Mouse (Mus musculus): ENCODE results near the gene Cd6. TPM values are rescaled to one million over a fixed set of nuclear protein-coding genes. Genes with fewer than 3 reads are reported as not detected.

The Cd6 gene
- polyA plus RNA-seq, 1 experiment from 2014 or later: not detected

DNA sequence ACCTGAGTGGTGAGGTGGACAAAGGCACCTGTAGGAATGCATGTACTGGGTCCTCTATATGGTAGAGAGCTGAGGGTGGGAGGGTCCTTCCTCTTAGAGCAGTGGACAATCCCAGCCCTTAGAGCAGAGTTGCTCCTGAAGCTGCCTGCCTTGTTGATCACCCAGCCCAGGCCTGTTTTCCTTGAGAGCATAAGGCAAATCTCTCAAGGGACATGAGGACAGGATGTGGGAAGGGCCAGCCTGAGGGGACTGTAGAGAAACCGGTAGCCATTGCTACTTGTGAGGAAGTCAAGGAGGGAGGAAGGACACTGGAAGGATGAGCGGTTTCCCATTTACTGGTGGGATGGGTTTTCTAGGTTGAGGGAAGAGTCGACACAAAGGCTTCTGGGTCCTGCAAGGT, 87.3 kb downstream of the Cd6 start:
- Histone ChIP-seq H3K9ac (no peak overlapping the region), H3K27ac (replicated peaks) (no peak overlapping the region), H3K9me3 (replicated peaks) (no peaks in the 10 kb centered on the region), H3K4me1 (replicated peaks) (no peaks in the 10 kb centered on the region; the same call in 1 of the 2 replicates), H3K4me3 (replicated peaks) (no peak overlapping the region), H3K36me3 (replicated peaks) (no peaks in the 10 kb centered on the region), H3K4me2 (no peak overlapping the region), H3K27me3 (no peaks in the 10 kb centered on the region)
- 41% methylated on average over 3 of the region's 3 CpGs for WGBS (ENCODE audit: insufficient replicate concordance)
- no peak for ATAC-seq (ENCODE audit: insufficient read depth)

GRCm38 (mm10) chr19:10742145-10742544, 87.7 kb downstream of the Cd6 start:
- H3K4me1 ChIP-seq (replicated peaks): no peaks in the 10 kb centered on the region; the same call in 1 of the 2 replicates
- H3K4me3 ChIP-seq (replicated peaks): no peak overlapping the region
- ATAC-seq (ENCODE audit: insufficient read depth): no peak
- no peaks in the 10 kb centered on the region for H3K36me3 ChIP-seq (replicated peaks)
- no peaks in the 10 kb centered on the region for H3K9me3 ChIP-seq (replicated peaks)
- H3K27me3 ChIP-seq: no peaks in the 10 kb centered on the region
- WGBS (ENCODE audit: insufficient replicate concordance): 55% methylated on average over 6 of the region's 6 CpGs
- H3K27ac ChIP-seq (replicated peaks): no peak overlapping the region
- no peak overlapping the region for H3K9ac ChIP-seq
- H3K4me2 ChIP-seq: no peak overlapping the region

DNA sequence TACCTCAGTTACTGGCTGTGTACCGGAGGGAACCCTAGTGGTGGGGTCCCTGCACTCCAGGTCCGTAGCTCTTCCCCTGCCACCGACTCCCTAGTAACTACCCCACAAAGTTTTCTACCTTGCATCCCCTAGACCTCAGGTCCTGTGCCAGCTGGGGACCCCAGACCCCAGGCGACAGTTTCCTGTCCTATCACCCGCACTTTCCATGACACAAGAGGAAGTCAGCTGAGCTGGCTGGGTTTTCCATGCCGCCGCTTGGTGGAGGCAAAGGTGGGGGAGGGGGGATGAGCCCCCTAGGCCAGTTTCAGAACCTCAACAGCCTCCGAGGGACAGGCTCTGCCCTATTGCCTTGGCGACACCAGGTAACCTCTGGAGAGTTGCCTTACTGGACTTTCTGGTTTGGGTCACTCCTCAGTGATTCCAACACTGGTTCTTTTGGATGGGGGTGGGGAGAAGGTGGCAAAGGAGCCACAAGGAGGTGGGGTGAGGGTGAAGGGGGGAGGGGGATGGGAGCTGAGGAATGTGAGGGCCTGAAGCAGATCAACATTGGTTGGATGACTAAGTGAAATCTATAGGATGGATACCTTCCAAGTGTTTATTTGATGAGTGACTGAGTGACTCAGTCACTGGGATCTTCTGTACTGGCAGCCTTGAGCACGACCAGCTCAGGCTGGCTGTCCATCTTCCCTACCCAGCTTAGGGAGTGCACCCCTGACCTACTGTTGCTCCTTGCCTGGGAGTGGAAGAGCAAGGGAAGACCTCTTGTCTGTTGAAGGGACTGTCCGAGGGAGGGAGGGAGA, 89.0 kb downstream of the Cd6 start:
- Histone ChIP-seq H3K9me3 (replicated peaks) (no peaks in the 10 kb centered on the region), H3K36me3 (replicated peaks) (no peaks in the 10 kb centered on the region), H3K4me1 (replicated peaks) (no peaks in the 10 kb centered on the region; the same call in 1 of the 2 replicates), H3K4me2 (no peak overlapping the region), H3K9ac (no peak overlapping the region), H3K4me3 (replicated peaks) (no peak overlapping the region), H3K27ac (replicated peaks) (no peak overlapping the region), H3K27me3 (no peaks in the 10 kb centered on the region)
- no peak for ATAC-seq (ENCODE audit: insufficient read depth)
- WGBS (ENCODE audit: insufficient replicate concordance): 16% methylated on average over 11 of the region's 11 CpGs

DNA sequence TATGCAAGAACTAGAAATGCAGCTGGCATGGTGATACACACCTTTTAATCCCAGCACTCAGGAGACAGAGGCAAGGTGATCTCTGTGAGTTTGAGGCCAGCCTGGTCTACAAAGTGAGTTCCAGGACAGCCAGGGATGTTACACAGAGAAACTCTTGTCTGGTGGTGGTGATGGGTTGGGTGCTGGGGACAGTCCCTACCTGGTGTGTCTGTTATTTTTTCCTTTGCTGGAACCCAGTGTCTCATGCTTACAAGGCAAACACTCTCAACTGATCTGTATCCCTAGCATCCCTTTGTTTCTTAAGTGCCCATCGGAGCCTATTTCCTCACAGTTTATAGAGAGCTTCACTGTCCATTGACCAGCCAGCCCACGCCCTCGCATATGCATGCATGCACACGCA, 89.9 kb downstream of the Cd6 start:
- no peak overlapping the region for H3K27ac ChIP-seq (replicated peaks)
- no peak overlapping the region for H3K9ac ChIP-seq
- no peaks in the 10 kb centered on the region; the same call in 1 of the 2 replicates for H3K4me1 ChIP-seq (replicated peaks)
- no peaks in the 10 kb centered on the region for H3K27me3 ChIP-seq
- H3K4me3 ChIP-seq (replicated peaks): no peak overlapping the region
- 73% methylated on average over 4 of the region's 4 CpGs for WGBS (ENCODE audit: insufficient replicate concordance)
- no peaks in the 10 kb centered on the region for H3K9me3 ChIP-seq (replicated peaks)
- H3K36me3 ChIP-seq (replicated peaks): no peaks in the 10 kb centered on the region
- H3K4me2 ChIP-seq: no peak overlapping the region
- no peak for ATAC-seq (ENCODE audit: insufficient read depth)

Other genes with a start within 250 kb of the Cd6 start
- gene Ddb1, start 224.7 kb downstream of the Cd6 start, polyA plus RNA-seq (2015; fragmentation: Nextera tagmentation; extraction: Ambion mirVana): 151 and 177 TPM in 2 replicates
- gene Tkfc, start 224.4 kb downstream of the Cd6 start, polyA plus RNA-seq (2015; fragmentation: Nextera tagmentation; extraction: Ambion mirVana): 27.1 and 33.0 TPM in 2 replicates
- gene Vwce, start 195.8 kb downstream of the Cd6 start, polyA plus RNA-seq (2015; fragmentation: Nextera tagmentation; extraction: Ambion mirVana): 11.8 and 11.9 TPM in 2 replicates
- not detected in 2 replicates for gene Pga5, start 152.0 kb downstream of the Cd6 start, polyA plus RNA-seq (2015; fragmentation: Nextera tagmentation; extraction: Ambion mirVana)
- 11.4 and 12.1 TPM in 2 replicates for gene Vps37c, start 141.3 kb downstream of the Cd6 start, polyA plus RNA-seq (2015; fragmentation: Nextera tagmentation; extraction: Ambion mirVana)
- 0.03 TPM in 1 of 2 replicates, not detected in the other for gene Cd5, start 91.1 kb downstream of the Cd6 start, polyA plus RNA-seq (2015; fragmentation: Nextera tagmentation; extraction: Ambion mirVana)
- 1.2 and 1.7 TPM in 2 replicates for gene Slc15a3, start 9.7 kb upstream of the Cd6 start, polyA plus RNA-seq (2015; fragmentation: Nextera tagmentation; extraction: Ambion mirVana)
- 2.8 and 3.5 TPM in 2 replicates for gene Tmem132a, start 39.9 kb upstream of the Cd6 start, polyA plus RNA-seq (2015; fragmentation: Nextera tagmentation; extraction: Ambion mirVana)
- gene Tmem109, start 51.9 kb upstream of the Cd6 start, polyA plus RNA-seq (2015; fragmentation: Nextera tagmentation; extraction: Ambion mirVana): 20.0 and 20.6 TPM in 2 replicates
- 13.6 and 14.5 TPM in 2 replicates for gene Prpf19, start 65.2 kb upstream of the Cd6 start, polyA plus RNA-seq (2015; fragmentation: Nextera tagmentation; extraction: Ambion mirVana)
- gene Zp1, start 90.6 kb upstream of the Cd6 start, polyA plus RNA-seq (2015; fragmentation: Nextera tagmentation; extraction: Ambion mirVana): not detected in 2 replicates
- gene Ptgdr2, start 107.1 kb upstream of the Cd6 start, polyA plus RNA-seq (2015; fragmentation: Nextera tagmentation; extraction: Ambion mirVana): not detected in 2 replicates
- 11.6 and 13.7 TPM in 2 replicates for gene Ccdc86, start 119.2 kb upstream of the Cd6 start, polyA plus RNA-seq (2015; fragmentation: Nextera tagmentation; extraction: Ambion mirVana)
- not detected in 2 replicates for gene Ms4a10, start 144.6 kb upstream of the Cd6 start, polyA plus RNA-seq (2015; fragmentation: Nextera tagmentation; extraction: Ambion mirVana)
- not detected in 2 replicates for gene Ms4a15, start 163.2 kb upstream of the Cd6 start, polyA plus RNA-seq (2015; fragmentation: Nextera tagmentation; extraction: Ambion mirVana)
- gene Ms4a18, start 188.0 kb upstream of the Cd6 start, polyA plus RNA-seq (2015; fragmentation: Nextera tagmentation; extraction: Ambion mirVana): 0.08 TPM in 1 of 2 replicates, not detected in the other

Data from liver, embryonic 15.5 days (tissue).